Mouse (Mus musculus): ENCODE data around the gene Ern1. TPM values are rescaled to one million over a fixed set of nuclear protein-coding genes. Genes with fewer than 3 reads are reported as not detected.
"Not testable (repeated sequence)": the region's sequence is repeated elsewhere in the genome, so short reads cannot be mapped to it uniquely, and the experiment has no call there.

Gene Ern1
- polyA plus RNA-seq, 1 experiment from 2014 or later = 6.3 TPM

DNA sequence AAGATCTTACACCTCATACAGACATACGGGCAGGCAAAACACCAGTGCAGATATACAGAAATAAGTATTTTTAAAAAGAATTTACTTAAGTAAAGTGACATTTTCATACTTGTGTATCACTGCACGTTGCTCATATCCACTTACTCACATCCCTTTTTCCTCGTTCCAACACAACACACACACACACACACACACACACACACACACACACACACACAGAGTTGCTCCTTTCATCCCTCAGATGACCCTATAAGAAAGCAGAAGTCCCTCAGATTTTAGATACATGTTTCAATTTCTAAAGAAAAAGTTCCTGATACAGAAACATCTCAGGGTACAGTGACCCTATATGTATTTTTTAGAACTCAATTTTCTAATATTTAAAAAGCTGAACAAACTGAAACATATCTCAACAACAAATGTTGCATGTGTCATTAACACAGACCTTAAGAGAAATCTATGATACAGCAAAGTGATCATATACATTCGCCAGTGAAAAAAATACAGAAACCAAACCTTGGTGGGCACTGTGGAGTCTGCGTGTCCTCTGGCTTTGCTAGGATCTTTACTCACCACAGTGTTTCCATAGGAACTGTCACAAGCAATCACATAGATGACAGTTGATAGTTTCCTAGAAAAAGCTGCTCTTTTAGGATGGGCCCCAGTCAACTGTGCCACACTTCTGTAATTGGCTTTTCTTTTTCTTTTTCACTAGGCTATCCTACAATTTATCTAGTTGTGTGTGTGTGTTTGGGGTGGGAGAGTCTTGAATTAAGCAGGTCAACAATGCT, 26.3 kb downstream of the Ern1 start:
- Histone ChIP-seq H3K9ac (no peak overlapping the region), H3K27ac (replicated peaks) (no peak overlapping the region), H3K9me3 (replicated peaks) (no peaks in the 10 kb centered on the region), H3K4me1 (0 out of 2 replicates have a peak, but pooled peaks cover 13% of the 10 kb centered on the region), H3K4me2 (replicated peaks) (no peak overlapping the region), H3K4me3 (replicated peaks) (no peak overlapping the region), H3K27me3 (no peaks in the 10 kb centered on the region), H3K36me3 (no peaks in the 10 kb centered on the region)
- no peak for ATAC-seq (ENCODE audit: insufficient number of reproducible peaks, low FRiP score, low TSS enrichment, low read depth)
- WGBS = 67% methylated on average over 5 of the region's 5 CpGs

DNA sequence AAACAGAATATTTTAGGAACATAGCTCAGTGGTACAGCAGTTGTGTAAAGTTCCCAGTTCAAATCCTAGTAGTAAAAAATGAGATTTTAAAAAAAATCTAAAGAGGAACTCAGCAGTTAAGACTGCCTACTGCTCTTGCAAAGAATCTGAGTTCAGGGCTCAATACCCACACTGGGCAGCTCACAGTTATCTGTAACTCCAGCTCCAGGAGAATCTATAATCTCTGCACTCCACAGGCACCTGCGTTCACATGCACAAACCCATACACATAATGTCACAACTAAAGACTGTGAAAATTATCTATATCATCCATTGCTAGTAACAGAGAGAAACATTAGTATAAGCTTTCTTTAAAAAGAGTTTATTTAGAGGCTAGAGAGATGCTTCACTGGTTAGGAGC, 27.0 kb downstream of the Ern1 start:
- H3K4me3 ChIP-seq (replicated peaks) = no peak overlapping the region
- no peak overlapping the region for H3K27ac ChIP-seq (replicated peaks)
- H3K4me2 ChIP-seq (replicated peaks) = no peak overlapping the region
- WGBS = 98% methylated on average over 1 of the region's 1 CpGs
- H3K36me3 ChIP-seq = no peaks in the 10 kb centered on the region
- no peaks in the 10 kb centered on the region for H3K9me3 ChIP-seq (replicated peaks)
- ATAC-seq (ENCODE audit: insufficient number of reproducible peaks, low FRiP score, low TSS enrichment, low read depth) = no peak
- H3K27me3 ChIP-seq = no peaks in the 10 kb centered on the region
- 0 out of 2 replicates have a peak, but pooled peaks cover 13% of the 10 kb centered on the region for H3K4me1 ChIP-seq
- H3K9ac ChIP-seq = no peak overlapping the region

GRCm38 (mm10) chr11:106458540-106458939, 29.1 kb downstream of the Ern1 start:
- Histone ChIP-seq H3K9me3 (replicated peaks) (no peaks in the 10 kb centered on the region), H3K4me2 (replicated peaks) (no peak overlapping the region), H3K36me3 (no peaks in the 10 kb centered on the region), H3K4me3 (replicated peaks) (no peak overlapping the region), H3K27ac (replicated peaks) (no peak overlapping the region), H3K9ac (no peak overlapping the region), H3K27me3 (no peaks in the 10 kb centered on the region), H3K4me1 (0 out of 2 replicates have a peak, but pooled peaks cover 3% of the 10 kb centered on the region)
- ATAC-seq (ENCODE audit: insufficient number of reproducible peaks, low FRiP score, low TSS enrichment, low read depth) = no peak
- WGBS = 92% methylated on average over 4 of the region's 4 CpGs

- ATAC-seq (ENCODE audit: insufficient number of reproducible peaks, low FRiP score, low TSS enrichment, low read depth) = no peak
- 32% methylated on average over 3 of the region's 3 CpGs for WGBS
- Histone ChIP-seq H3K4me3 (replicated peaks) (no peak overlapping the region), H3K4me2 (replicated peaks) (no peak overlapping the region), H3K9ac (no peak overlapping the region), H3K27ac (replicated peaks) (no peak overlapping the region), H3K36me3 (no peaks in the 10 kb centered on the region), H3K27me3 (no peaks in the 10 kb centered on the region), H3K9me3 (replicated peaks) (no peaks in the 10 kb centered on the region), H3K4me1 (no peaks in the 10 kb centered on the region)
Measured at GRCm38 (mm10) chr11:106443646-106444045, 44.0 kb downstream of the Ern1 start.

- ATAC-seq (ENCODE audit: insufficient number of reproducible peaks, low FRiP score, low TSS enrichment, low read depth); H3K4me3 ChIP-seq (replicated peaks); H3K9ac ChIP-seq; H3K36me3 ChIP-seq; H3K27me3 ChIP-seq; H3K27ac ChIP-seq (replicated peaks); H3K9me3 ChIP-seq (replicated peaks); H3K4me2 ChIP-seq (replicated peaks); H3K4me1 ChIP-seq: not testable (repeated sequence)
- WGBS = 85% methylated on average over 2 of the region's 2 CpGs
Measured at GRCm38 (mm10) chr11:106442564-106442963, 45.1 kb downstream of the Ern1 start.

DNA sequence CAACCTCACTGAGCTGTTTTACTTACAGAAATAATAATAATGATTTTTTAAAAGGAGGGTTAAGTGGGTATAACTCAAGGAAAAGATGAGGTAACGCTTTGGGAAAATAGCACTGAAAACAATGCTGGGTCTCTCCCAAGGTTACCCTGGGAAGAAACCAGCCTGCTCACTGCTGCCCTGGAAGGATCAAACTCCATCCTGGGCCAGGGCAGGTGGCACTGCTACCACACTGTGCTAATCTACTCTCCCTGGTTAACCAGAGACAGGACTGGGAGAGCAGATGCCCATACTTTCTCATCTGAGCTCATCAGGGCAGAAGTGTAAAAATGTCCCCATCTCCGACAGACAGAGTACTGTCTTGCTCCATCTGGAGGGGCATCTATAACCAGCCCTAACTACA, 47.3 kb downstream of the Ern1 start:
- no peaks in the 10 kb centered on the region for H3K27me3 ChIP-seq
- no peak overlapping the region for H3K27ac ChIP-seq (replicated peaks)
- no peak for ATAC-seq (ENCODE audit: insufficient number of reproducible peaks, low FRiP score, low TSS enrichment, low read depth)
- WGBS = 94% methylated on average over 2 of the region's 2 CpGs
- no peaks in the 10 kb centered on the region for H3K9me3 ChIP-seq (replicated peaks)
- H3K9ac ChIP-seq = no peak overlapping the region
- no peaks in the 10 kb centered on the region for H3K4me1 ChIP-seq
- H3K36me3 ChIP-seq = no peaks in the 10 kb centered on the region
- H3K4me3 ChIP-seq (replicated peaks) = no peak overlapping the region
- no peak overlapping the region for H3K4me2 ChIP-seq (replicated peaks)

DNA sequence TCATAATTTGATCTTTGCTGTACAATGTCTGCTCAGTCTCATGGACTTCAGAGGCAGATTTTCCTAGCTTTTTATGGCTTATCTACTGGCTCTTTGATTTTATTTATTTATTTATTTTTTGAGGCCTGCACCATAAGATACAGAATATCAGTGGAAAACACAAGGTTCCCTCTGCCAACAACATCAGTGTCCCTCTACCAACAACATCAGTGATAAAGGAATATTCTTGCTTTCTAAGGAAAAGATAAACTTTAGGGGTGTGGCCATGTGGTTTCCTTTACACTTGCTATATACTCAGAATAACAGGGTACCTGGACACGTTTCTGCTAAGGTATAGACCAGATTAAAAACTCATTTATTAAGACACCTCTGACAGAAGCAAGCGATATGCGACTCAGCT, 48.3 kb downstream of the Ern1 start:
- Histone ChIP-seq H3K27me3 (no peaks in the 10 kb centered on the region), H3K36me3 (no peaks in the 10 kb centered on the region), H3K4me3 (replicated peaks) (no peak overlapping the region), H3K9ac (no peak overlapping the region), H3K4me1 (no peaks in the 10 kb centered on the region), H3K27ac (replicated peaks) (no peak overlapping the region), H3K4me2 (replicated peaks) (no peak overlapping the region), H3K9me3 (replicated peaks) (no peaks in the 10 kb centered on the region)
- WGBS = 83% methylated on average over 3 of the region's 3 CpGs
- ATAC-seq (ENCODE audit: insufficient number of reproducible peaks, low FRiP score, low TSS enrichment, low read depth) = no peak

GRCm38 (mm10) chr11:106438524-106439177, 49.0 kb downstream of the Ern1 start:
- WGBS = 58% methylated on average over 4 of the region's 4 CpGs
- no peak for ATAC-seq (ENCODE audit: insufficient number of reproducible peaks, low FRiP score, low TSS enrichment, low read depth)
- no peaks in the 10 kb centered on the region for H3K27me3 ChIP-seq
- H3K4me1 ChIP-seq = no peaks in the 10 kb centered on the region
- no peaks in the 10 kb centered on the region for H3K36me3 ChIP-seq
- H3K9ac ChIP-seq = no peak overlapping the region
- no peak overlapping the region for H3K27ac ChIP-seq (replicated peaks)
- H3K4me2 ChIP-seq (replicated peaks) = no peak overlapping the region
- H3K4me3 ChIP-seq (replicated peaks) = no peak overlapping the region
- H3K9me3 ChIP-seq (replicated peaks) = no peaks in the 10 kb centered on the region

DNA sequence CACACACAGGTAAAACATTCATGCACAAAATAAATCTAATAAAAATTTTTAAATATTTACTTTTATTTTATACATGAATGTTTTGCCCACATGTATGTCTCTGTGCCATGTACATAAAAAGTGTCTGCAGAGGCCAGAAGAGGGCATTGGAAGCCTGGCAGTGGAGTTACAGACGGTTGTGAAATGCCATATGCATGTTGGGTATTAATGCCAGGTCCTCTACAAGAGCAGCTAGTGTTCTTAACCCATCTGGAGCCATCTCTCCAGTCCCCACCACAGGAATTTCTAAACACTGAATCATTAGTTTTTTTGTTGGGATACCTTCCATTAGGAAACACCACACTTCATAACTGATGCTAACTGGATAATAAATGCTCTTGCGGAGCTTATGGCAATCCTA, 50.1 kb downstream of the Ern1 start:
- Histone ChIP-seq H3K4me1 (no peaks in the 10 kb centered on the region), H3K9me3 (replicated peaks) (no peaks in the 10 kb centered on the region), H3K27ac (replicated peaks) (no peak overlapping the region), H3K27me3 (no peaks in the 10 kb centered on the region), H3K36me3 (no peaks in the 10 kb centered on the region), H3K4me2 (replicated peaks) (no peak overlapping the region), H3K4me3 (replicated peaks) (no peak overlapping the region), H3K9ac (no peak overlapping the region)
- WGBS = 81% methylated on average over 2 of the region's 2 CpGs
- no peak for ATAC-seq (ENCODE audit: insufficient number of reproducible peaks, low FRiP score, low TSS enrichment, low read depth)

DNA sequence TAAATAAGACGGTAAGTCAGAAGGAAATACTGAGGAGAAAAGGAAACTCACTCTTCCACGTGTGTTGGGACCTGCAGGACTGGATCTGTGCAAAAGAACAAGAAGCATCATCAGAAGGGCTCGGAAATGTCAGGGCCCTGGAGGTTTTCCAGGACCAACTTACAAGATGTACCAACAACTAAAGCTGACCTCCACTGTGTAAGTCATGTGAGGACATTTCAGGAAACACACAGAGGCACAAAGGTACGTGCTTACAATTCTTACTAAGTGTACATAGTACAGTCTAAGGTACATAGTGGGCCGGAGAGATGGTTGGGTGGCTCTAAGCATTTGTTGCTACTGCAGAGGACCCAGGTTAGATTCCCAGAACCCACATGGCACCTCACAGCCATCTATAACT, 50.6 kb downstream of the Ern1 start:
- Histone ChIP-seq H3K4me2 (replicated peaks) (no peak overlapping the region), H3K9ac (no peak overlapping the region), H3K27me3 (no peaks in the 10 kb centered on the region), H3K4me1 (no peaks in the 10 kb centered on the region), H3K36me3 (no peaks in the 10 kb centered on the region), H3K27ac (replicated peaks) (no peak overlapping the region), H3K9me3 (replicated peaks) (no peaks in the 10 kb centered on the region), H3K4me3 (replicated peaks) (no peak overlapping the region)
- WGBS = 79% methylated on average over 5 of the region's 5 CpGs
- no peak for ATAC-seq (ENCODE audit: insufficient number of reproducible peaks, low FRiP score, low TSS enrichment, low read depth)

DNA sequence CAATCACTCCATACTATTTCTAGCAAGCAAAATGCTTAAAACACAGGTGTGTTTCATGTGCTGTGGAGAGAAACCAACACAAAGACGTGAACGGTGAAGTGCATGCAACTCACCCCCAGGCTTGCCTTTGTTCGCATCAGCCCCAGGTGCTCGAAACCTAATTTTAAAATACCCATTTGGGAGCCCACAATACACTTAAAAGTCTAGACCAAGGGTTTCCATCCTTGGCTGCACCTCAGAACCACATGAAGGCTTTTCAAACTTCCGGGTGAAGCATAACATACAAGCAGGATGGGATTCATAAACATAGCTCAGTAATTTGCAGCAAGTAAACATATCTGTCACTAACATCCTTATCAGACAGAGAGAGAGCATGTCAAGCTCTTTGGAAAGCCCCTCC, 57.3 kb downstream of the Ern1 start:
- WGBS = 80% methylated on average over 5 of the region's 5 CpGs
- H3K4me3 ChIP-seq (replicated peaks) = no peak overlapping the region
- peaks cover 3% of the 10 kb centered on the region; the same call in 1 of the 2 replicates for H3K36me3 ChIP-seq
- no peak overlapping the region for H3K4me2 ChIP-seq (replicated peaks)
- no peaks in the 10 kb centered on the region for H3K27me3 ChIP-seq
- H3K27ac ChIP-seq (replicated peaks) = no peak overlapping the region
- H3K4me1 ChIP-seq = no peaks in the 10 kb centered on the region
- ATAC-seq (ENCODE audit: insufficient number of reproducible peaks, low FRiP score, low TSS enrichment, low read depth) = no peak
- no peak overlapping the region for H3K9ac ChIP-seq
- H3K9me3 ChIP-seq (replicated peaks) = no peaks in the 10 kb centered on the region

DNA sequence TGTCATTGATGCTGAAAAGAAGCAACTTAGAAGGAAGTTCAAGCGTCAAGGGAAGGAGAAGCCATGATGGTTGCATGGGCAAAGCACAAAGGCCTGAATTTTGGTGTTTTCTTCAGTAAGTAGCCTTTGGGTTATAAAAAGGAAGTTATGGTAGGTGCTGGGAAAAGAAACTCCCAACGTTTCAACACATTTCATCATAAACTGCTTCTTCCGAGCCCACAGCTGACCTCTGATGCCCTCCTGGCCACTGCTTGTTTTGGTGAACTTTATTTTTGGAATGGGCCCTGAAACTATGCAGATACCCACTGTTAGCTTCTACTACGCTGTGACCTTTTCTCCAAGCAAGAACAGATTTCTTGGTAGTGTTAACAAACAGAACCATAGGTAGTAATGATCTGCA, 58.0 kb downstream of the Ern1 start:
- no peak for ATAC-seq (ENCODE audit: insufficient number of reproducible peaks, low FRiP score, low TSS enrichment, low read depth)
- no peaks in the 10 kb centered on the region for H3K4me1 ChIP-seq
- H3K4me3 ChIP-seq (replicated peaks) = no peak overlapping the region
- H3K9ac ChIP-seq = no peak overlapping the region
- peaks cover 7% of the 10 kb centered on the region; the same call in 1 of the 2 replicates for H3K36me3 ChIP-seq
- no peak overlapping the region for H3K4me2 ChIP-seq (replicated peaks)
- no peak overlapping the region for H3K27ac ChIP-seq (replicated peaks)
- no peaks in the 10 kb centered on the region for H3K9me3 ChIP-seq (replicated peaks)
- WGBS = 79% methylated on average over 4 of the region's 4 CpGs
- no peaks in the 10 kb centered on the region for H3K27me3 ChIP-seq

Measured in embryonic facial prominence, embryonic 15.5 days (tissue).